Mouse (Mus musculus) cerebellum, adult 8-10 months (tissue): ENCODE measurements around the gene Zfp882.
"Not testable (repeated sequence)": the region's sequence is repeated elsewhere in the genome, so short reads cannot be mapped to it uniquely, and the experiment has no call there.

Experiments
- DNase-seq: peaks from one replicate; pipeline ENCODE4 v3.0.0; 2022

Gene Zfp882

GRCm38 (mm10) chr8:71952961-71953700 lies 44.7 kb downstream of the Zfp882 start:
- DNase-seq: not testable (repeated sequence)

DNA sequence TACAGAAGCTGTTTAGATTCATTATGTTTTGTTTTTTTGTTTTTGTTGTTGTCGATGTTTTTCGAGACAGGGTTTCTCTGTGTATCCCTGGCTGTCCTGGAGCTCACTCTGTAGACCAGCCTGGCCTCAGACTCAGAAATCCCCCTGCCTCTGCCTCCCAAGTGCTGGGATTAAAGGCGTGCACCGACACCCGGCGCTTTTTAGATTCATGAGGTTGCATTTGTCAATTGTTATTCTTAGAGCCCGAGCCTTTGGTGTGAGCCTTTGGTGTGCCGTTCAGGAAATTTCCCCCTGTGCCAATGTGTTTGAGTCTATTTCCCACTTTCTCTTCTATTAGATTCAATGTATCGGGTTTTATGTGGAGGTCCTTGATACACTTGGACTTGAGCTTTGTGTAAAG lies 46.3 kb downstream of the Zfp882 start:
- no peak for DNase-seq

GRCm38 (mm10) chr8:71960483-71960882 lies 52.1 kb downstream of the Zfp882 start:
- no peak for DNase-seq

- DNase-seq: no peak
These were observed 53.4 kb downstream of the Zfp882 start for GRCm38 (mm10) chr8:71961796-71962195.

- no peak for DNase-seq
These were observed 55.6 kb downstream of the Zfp882 start for GRCm38 (mm10) chr8:71964051-71964450.

- no peak for DNase-seq
These were observed 56.8 kb downstream of the Zfp882 start for GRCm38 (mm10) chr8:71965166-71965565.
